ENCODE assay signal across 23 mouse cellular contexts in genomic region chr9:46728465-46728864, GRCm38 (mm10).
DNase-seq lines count a peak whose midpoint lies in the region; ATAC-seq and TF ChIP-seq lines count a peak whose summit lies in the region.
"Had no signal": no experiment of that assay in that cellular context is flagged by ENCODE, and none has a peak within 500 bp of the region (broad histone marks: within the 10 kb centered on the region; RNA-seq: fewer than 3 reads in every experiment).

No protein-coding gene starts in this region.

- H3K27ac ChIP-seq in hindbrain, embryonic 10.5 days: no peak overlapping the region
- H3K27ac ChIP-seq in hindbrain, embryonic 13.5 days: no peak overlapping the region
- no peak overlapping the region for H3K27ac ChIP-seq in neural tube, embryonic 14.5 days (ENCODE audit: low read depth, low read length)
- H3K27ac ChIP-seq in midbrain, postnatal 0 days (ENCODE audit: low read depth, low read length): peak overlapping the region; percentile 59; the same call in 1 of the 2 replicates
- H3K27ac ChIP-seq: embryonic facial prominence, embryonic 12.5 days; heart, embryonic 15.5 days; hindbrain, embryonic 15.5 days had no signal

- no peaks in the 10 kb centered on the region for H3K9me3 ChIP-seq in hindbrain, embryonic 10.5 days
- H3K9me3 ChIP-seq in hindbrain, embryonic 13.5 days: no peaks in the 10 kb centered on the region
- no peaks in the 10 kb centered on the region for H3K9me3 ChIP-seq in neural tube, embryonic 14.5 days (ENCODE audit: control insufficient read depth, low read length)
- no peaks in the 10 kb centered on the region for H3K9me3 ChIP-seq in midbrain, postnatal 0 days (ENCODE audit: low read length)
- H3K9me3 ChIP-seq: embryonic facial prominence, embryonic 12.5 days; heart, embryonic 15.5 days; hindbrain, embryonic 15.5 days had no signal

- H3K4me2 ChIP-seq in hindbrain, embryonic 13.5 days: no peak overlapping the region
- no peak overlapping the region for H3K4me2 ChIP-seq in neural tube, embryonic 14.5 days (ENCODE audit: low read depth, low read length)
- no peak overlapping the region for H3K4me2 ChIP-seq in midbrain, postnatal 0 days (ENCODE audit: low read depth, low read length, poor library complexity, severe bottlenecking)
- H3K4me2 ChIP-seq: embryonic facial prominence, embryonic 12.5 days; heart, embryonic 15.5 days; hindbrain, embryonic 15.5 days had no signal

- no peaks in the 10 kb centered on the region for H3K36me3 ChIP-seq in hindbrain, embryonic 10.5 days
- H3K36me3 ChIP-seq in hindbrain, embryonic 13.5 days: no peaks in the 10 kb centered on the region
- H3K36me3 ChIP-seq in neural tube, embryonic 14.5 days (ENCODE audit: control insufficient read depth, insufficient read depth, low read length): no peaks in the 10 kb centered on the region
- H3K36me3 ChIP-seq in midbrain, postnatal 0 days (ENCODE audit: insufficient read depth, low read length): no peaks in the 10 kb centered on the region
- H3K36me3 ChIP-seq: embryonic facial prominence, embryonic 12.5 days; heart, embryonic 15.5 days; hindbrain, embryonic 15.5 days had no signal

- H3K27me3 ChIP-seq in hindbrain, embryonic 10.5 days (ENCODE audit: insufficient read depth, poor library complexity, severe bottlenecking): peaks cover 4% of the 10 kb centered on the region; the same call in 1 of the 2 replicates
- H3K27me3 ChIP-seq in hindbrain, embryonic 13.5 days: 0 out of 2 replicates have a peak, but pooled peaks cover 4% of the 10 kb centered on the region
- no peaks in the 10 kb centered on the region for H3K27me3 ChIP-seq in neural tube, embryonic 14.5 days (ENCODE audit: control insufficient read depth, insufficient read depth, low read length)
- H3K27me3 ChIP-seq in midbrain, postnatal 0 days (ENCODE audit: insufficient read depth, low read length): no peaks in the 10 kb centered on the region
- H3K27me3 ChIP-seq: embryonic facial prominence, embryonic 12.5 days; hindbrain, embryonic 15.5 days had no signal

- H3K9ac ChIP-seq in hindbrain, embryonic 13.5 days: no peak overlapping the region
- H3K9ac ChIP-seq in neural tube, embryonic 14.5 days (replicated peaks; ENCODE audit: low read depth, low read length): no peak overlapping the region
- no peak overlapping the region for H3K9ac ChIP-seq in midbrain, postnatal 0 days (replicated peaks; ENCODE audit: low read length, poor library complexity, severe bottlenecking)
- H3K9ac ChIP-seq: embryonic facial prominence, embryonic 12.5 days; heart, embryonic 15.5 days; hindbrain, embryonic 15.5 days had no signal

- H3K4me3 ChIP-seq in hindbrain, embryonic 10.5 days: no peak overlapping the region
- no peak overlapping the region for H3K4me3 ChIP-seq in hindbrain, embryonic 13.5 days
- H3K4me3 ChIP-seq in neural tube, embryonic 14.5 days (ENCODE audit: low read depth, low read length): no peak overlapping the region
- no peak overlapping the region for H3K4me3 ChIP-seq in midbrain, postnatal 0 days (ENCODE audit: low read depth, low read length)
- H3K4me3 ChIP-seq: embryonic facial prominence, embryonic 12.5 days; erythroblast, embryonic 14.5 days; heart, embryonic 15.5 days; hindbrain, embryonic 15.5 days had no signal

- H3K4me1 ChIP-seq in hindbrain, embryonic 10.5 days (replicated peaks): peaks cover 8% of the 10 kb centered on the region
- peaks cover 11% of the 10 kb centered on the region for H3K4me1 ChIP-seq in hindbrain, embryonic 13.5 days (replicated peaks)
- no peaks in the 10 kb centered on the region for H3K4me1 ChIP-seq in neural tube, embryonic 14.5 days (ENCODE audit: control insufficient read depth, insufficient read depth, low read length)
- peaks cover 10% of the 10 kb centered on the region; the same call in 1 of the 2 replicates for H3K4me1 ChIP-seq in midbrain, postnatal 0 days (ENCODE audit: insufficient read depth, low read length)
- H3K4me1 ChIP-seq: embryonic facial prominence, embryonic 12.5 days; heart, embryonic 15.5 days had no signal

- WGBS in hindbrain, embryonic 10.5 days: 32% methylated on average over 5 of the region's 5 CpGs
- WGBS in hindbrain, embryonic 13.5 days: 19% methylated on average over 5 of the region's 5 CpGs
- 16% methylated on average over 5 of the region's 5 CpGs for WGBS in neural tube, embryonic 14.5 days
- 3% methylated on average over 5 of the region's 5 CpGs for WGBS in midbrain, postnatal 0 days

- DNase-seq in embryo, embryonic 10 days (ENCODE audit: low spot score): peak; percentile 8
- no peak for DNase-seq in embryo, embryonic 9.5 days (ENCODE audit: extremely low spot score)
- DNase-seq in hindbrain, embryonic 10.5 days (ENCODE audit: low spot score): peak; percentile 15
- no peak for DNase-seq in neural tube, embryonic 10.5 days (ENCODE audit: extremely low spot score, low spot score)
- peak; percentile 59 for DNase-seq in midbrain, postnatal 0 days (ENCODE audit: low spot score)
- no peak for DNase-seq in thymus, adult 18-20 months
- DNase-seq: adrenal gland, adult 8-10 months; cerebellum, adult 18-20 months; cerebellum, postnatal 36 days; gastrocnemius, postnatal 25 days; left cerebral cortex, postnatal 4 days; liver; spleen, adult 18-20 months; thymus, postnatal 36 days had no signal

- TF ChIP-seq CTCF in midbrain, postnatal 0 days (IDR thresholded peaks at IDR 0.05): no peak

- no peak for ATAC-seq in hindbrain, embryonic 13.5 days (ENCODE audit: low FRiP score)
- ATAC-seq in neural tube, embryonic 14.5 days (ENCODE audit: low read depth): peak; percentile 46; the same call in 1 of the 2 replicates
- peak; percentile 38; the same call in 1 of the 2 replicates for ATAC-seq in midbrain, postnatal 0 days (ENCODE audit: low FRiP score)
- ATAC-seq: intestine, postnatal 0 days; lung, postnatal 0 days; Patski had no signal

Comparison
In these comparisons a context has a peak if more than half of its experiments do, and no peak if none do; other contexts are left out.
1. DNase-seq: peak in embryo, embryonic 10 days (single experiment), hindbrain, embryonic 10.5 days (single experiment) and midbrain, postnatal 0 days (single experiment); none in embryo, embryonic 9.5 days (single experiment), neural tube, embryonic 10.5 days (single experiment) and thymus, adult 18-20 months (0 of 2).